Mouse (Mus musculus) common myeloid progenitor, adult 5-6 weeks (primary cell): ENCODE measurements around the gene U2af2. TPM values are rescaled to one million over a fixed set of nuclear protein-coding genes. Genes with fewer than 3 reads are reported as not detected.
A peak's percentile ranks its signal among the peaks of the same experiment; 100 is the strongest.
"Not testable (repeated sequence)": the region's sequence is repeated elsewhere in the genome, so short reads cannot be mapped to it uniquely, and the experiment has no call there.

Experiments used
- ATAC-seq: replicated peaks from 2 replicates; pipeline ENCODE4 v1.8.0; 2016; ENCODE audit warnings: low read depth, mild to moderate bottlenecking, moderate TSS enrichment, inconsistent platforms; ENCODE audit not compliant: poor library complexity, severe bottlenecking
- total RNA-seq: library from RNA; stranded (forward); fragments of 200-1000, 187-1606 nt; gene quantifications from 2 replicates; pipeline ENCODE4 v1.2.3, GENCODE M21; 2017

The U2af2 gene
- 220 and 260 TPM in 2 replicates for total RNA-seq

GRCm38 (mm10) chr7:5061774-5062359, at the start of gene U2af2:
TSS of gene U2af2 (plus strand) at chr7:5062143.
- peak; percentile 23 for ATAC-seq

- no peak for ATAC-seq
Observed at GRCm38 (mm10) chr7:5012681-5013513, 49.0 kb upstream of the U2af2 start.

GRCm38 (mm10) chr7:5014251-5015117, 47.5 kb upstream of the U2af2 start, which contains the start of the genes Zfp524 and Fiz1:
TSS of gene Zfp524 (plus strand) at chr7:5014415.
TSS of gene Fiz1 (minus strand) at chr7:5014697.
- ATAC-seq: peak; percentile 64

GRCm38 (mm10) chr7:5015118-5016001, 46.6 kb upstream of the U2af2 start, which contains the start of gene Gm44973:
TSS of gene Gm44973 (plus strand) at chr7:5015496.
- peak; percentile 61 for ATAC-seq

GRCm38 (mm10) chr7:5016057-5016456, 45.9 kb upstream of the U2af2 start:
- ATAC-seq: no peak

GRCm38 (mm10) chr7:5016920-5017319, 45.0 kb upstream of the U2af2 start:
- ATAC-seq: no peak

GRCm38 (mm10) chr7:5017352-5017751, 44.6 kb upstream of the U2af2 start:
- ATAC-seq: no peak

GRCm38 (mm10) chr7:5017931-5018330, 44.0 kb upstream of the U2af2 start:
- ATAC-seq: no peak

GRCm38 (mm10) chr7:5019576-5019975, 42.4 kb upstream of the U2af2 start:
- not testable (repeated sequence) for ATAC-seq

- peak; percentile 85 for ATAC-seq
Observed at GRCm38 (mm10) chr7:5020000-5020681, 41.8 kb upstream of the U2af2 start, which contains the start of the genes Zfp865 and Ccdc106. TSS of gene Zfp865 (plus strand) at chr7:5020376. TSS of gene Ccdc106 (plus strand) at chr7:5020553.

GRCm38 (mm10) chr7:5020685-5021084, 41.3 kb upstream of the U2af2 start:
- ATAC-seq: no peak

GRCm38 (mm10) chr7:5021197-5021596, 40.7 kb upstream of the U2af2 start:
- no peak for ATAC-seq

GRCm38 (mm10) chr7:5029543-5029942, 32.4 kb upstream of the U2af2 start:
- no peak for ATAC-seq

- ATAC-seq: no peak
Observed at GRCm38 (mm10) chr7:5029946-5030345, 32.0 kb upstream of the U2af2 start.

- no peak for ATAC-seq
Observed at GRCm38 (mm10) chr7:5030554-5031275, 31.2 kb upstream of the U2af2 start.

- ATAC-seq: no peak
Observed at GRCm38 (mm10) chr7:5031496-5031895, 30.4 kb upstream of the U2af2 start.

- no peak for ATAC-seq
Observed at GRCm38 (mm10) chr7:5033818-5034217, 28.1 kb upstream of the U2af2 start, which contains the start of gene 4632433K11Rik. TSS of gene 4632433K11Rik (plus strand) at chr7:5034118.

- no peak for ATAC-seq
Observed at GRCm38 (mm10) chr7:5035628-5036027, 26.3 kb upstream of the U2af2 start.
